Mouse (Mus musculus) liver, postnatal 0 days (tissue): ENCODE measurements around the gene Kdm4b.

ENCODE experiments used
- CTCF ChIP-seq: sonication (generic); IDR thresholded peaks from 2 replicates; pipeline ENCODE4 v1.5.1; 2016; ENCODE audit warnings: antibody characterized with exemption, low read depth
- EP300 ChIP-seq: IDR thresholded peaks from 2 replicates; pipeline ENCODE4 v1.6.1; 2016; ENCODE audit warnings: antibody characterized with exemption, low read depth, mild to moderate bottlenecking

DNA sequence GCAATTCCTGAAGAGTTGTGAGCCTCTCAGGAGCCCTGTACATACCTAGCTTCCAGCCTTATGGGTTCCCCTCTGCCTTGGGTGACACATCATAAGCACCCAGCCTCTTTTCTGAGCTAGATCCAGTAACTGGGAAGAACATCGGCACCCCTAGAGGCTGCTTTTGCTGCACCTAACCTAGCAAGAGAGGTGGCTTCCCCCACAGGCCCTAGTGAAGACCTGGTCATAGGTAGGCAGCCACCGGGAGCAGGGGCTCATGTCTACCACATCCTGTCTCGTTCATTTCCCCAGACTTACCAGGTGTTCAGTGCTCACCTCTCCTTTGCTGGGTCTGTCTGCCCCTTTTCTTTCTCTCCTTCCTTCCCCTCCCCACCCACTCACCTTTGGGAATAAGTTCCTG, 4.5 kb downstream of the Kdm4b start:
- TF ChIP-seq CTCF (peak; percentile 26; the same call in 1 of the 2 replicates), EP300 (no peak)
